Mouse (Mus musculus) ES-E14 (cell line): Measurements from ENCODE around the gene Cpne7.

Source experiments
- HCFC1 ChIP-seq: IDR thresholded peaks from 2 replicates; pipeline ENCODE4 v1.6.1; 2012; ENCODE audit warnings: low read length, inconsistent platforms, borderline replicate concordance; ENCODE audit not compliant: insufficient read depth
- ZNF384 ChIP-seq: IDR thresholded peaks from 2 replicates; pipeline ENCODE4 v1.6.1; 2012; ENCODE audit warnings: low read depth, low read length, inconsistent platforms

GRCm38 (mm10) chr8:123157888-123158465, 40.8 kb downstream of the Cpne7 start, which contains the start of gene Sult5a1:
- TF ChIP-seq ZNF384 (no peak), HCFC1 (no peak)
